Mouse (Mus musculus) embryonic stem cell, embryonic (primary cell): ENCODE results near the gene Tmco4.

Experiments
- CTCF ChIA-PET, 4 experiments: fragments of 300-600 bp in 2 of 4; fragments of 350-600 bp in 2 of 4; sonication (Branson Sonifier 250); formaldehyde crosslinking; loops; one replicate each; lab custom pipeline; 2022; ENCODE audit warnings: inconsistent platforms in 2 of 4; lab: Charles Lee
- POLR2A ChIA-PET, 4 experiments: fragments of 300-600 bp in 2 of 4; fragments of 350-600 bp in 2 of 4; sonication (Branson Sonifier 250); formaldehyde crosslinking; loops; one replicate each; lab custom pipeline; 2022; ENCODE audit warnings: antibody characterized with exemption in 4 of 4, inconsistent platforms in 1 of 4; lab: Charles Lee

Tmco4 gene

GRCm38 (mm10) chr4:139082790-139083564, 110.3 kb downstream of the Tmco4 start:
- CTCF ChIA-PET, result interaction anchor here in 2 of 4 experiments (0.5 to 1.4 kb wide), 4 partner anchors 8 to 351 kb away, joined by 3 to 5 read pairs (median 3); no protein-coding TSS in a partner anchor
- POLR2A ChIA-PET, result interaction anchor here in 2 of 4 experiments (0.9 to 1.0 kb wide), 4 partner anchors 10 to 82 kb away, joined by 3 to 5 read pairs (median 3); partner anchors contain the start of genes Minos1 (in 1 of the 2) and Nbl1 (in 1 of the 2)

- CTCF ChIA-PET, result interaction anchor here (0.5 to 2.1 kb wide), 9 partner anchors 18 to 245 kb away, joined by 3 to 7 read pairs (median 3); no protein-coding TSS in a partner anchor
- POLR2A ChIA-PET, result interaction anchor here in 1 of 4 experiments (0.5 kb wide), 1 partner anchor 66 kb away, joined by 9 read pairs; no protein-coding TSS in a partner anchor
These were observed 112.6 kb downstream of the Tmco4 start for GRCm38 (mm10) chr4:139085337-139085736.

GRCm38 (mm10) chr4:139086037-139086436, 113.3 kb downstream of the Tmco4 start:
- ChIA-PET POLR2A (no interaction called here), CTCF (interaction anchor here in 3 of 4 experiments (0.6 to 2.1 kb wide), 10 partner anchors 8 to 251 kb away, joined by 3 to 7 read pairs (median 3); no protein-coding TSS in a partner anchor)

GRCm38 (mm10) chr4:139086984-139087383, 114.3 kb downstream of the Tmco4 start:
- ChIA-PET CTCF (interaction anchor here in 2 of 4 experiments (1.2 to 2.1 kb wide), 4 partner anchors 9 to 250 kb away, joined by 3 to 7 read pairs (median 4); no protein-coding TSS in a partner anchor), POLR2A (interaction anchor here in 1 of 4 experiments (0.6 kb wide), 1 partner anchor 36 kb away, joined by 3 read pairs; no protein-coding TSS in a partner anchor)

- ChIA-PET POLR2A (interaction anchor here in 1 of 4 experiments (0.6 kb wide), 1 partner anchor 520 kb away, joined by 3 read pairs; no protein-coding TSS in a partner anchor), CTCF (interaction anchor here in 3 of 4 experiments (0.6 to 2.0 kb wide), 6 partner anchors 26 to 1237 kb away, joined by 3 to 5 read pairs (median 4); no protein-coding TSS in a partner anchor)
These were observed 116.4 kb downstream of the Tmco4 start for GRCm38 (mm10) chr4:139088982-139089671.

GRCm38 (mm10) chr4:139090303-139090940, 117.7 kb downstream of the Tmco4 start:
- ChIA-PET CTCF (interaction anchor here in 2 of 4 experiments (0.6 to 2.0 kb wide), 10 partner anchors 8 to 247 kb away, joined by 3 to 5 read pairs (median 3); no protein-coding TSS in a partner anchor), POLR2A (interaction anchor here in 2 of 4 experiments (0.9 to 3.3 kb wide), 9 partner anchors 9 to 247 kb away, joined by 3 to 19 read pairs (median 3); no protein-coding TSS in a partner anchor)

GRCm38 (mm10) chr4:139091066-139091465, 118.4 kb downstream of the Tmco4 start:
- CTCF ChIA-PET, result interaction anchor here in 2 of 4 experiments (0.6 to 1.7 kb wide), 13 partner anchors 9 to 246 kb away, joined by 3 to 5 read pairs (median 3); no protein-coding TSS in a partner anchor
- POLR2A ChIA-PET, result interaction anchor here in 2 of 4 experiments (0.9 to 3.3 kb wide), 12 partner anchors 10 to 289 kb away, joined by 3 to 19 read pairs (median 3); partner anchors contain the start of genes Akr7a5 (in 1 of the 2), Minos1 (in 1 of the 2) and Pqlc2 (in 1 of the 2)

- POLR2A ChIA-PET, result interaction anchor here in 3 of 4 experiments (0.6 to 3.3 kb wide), 17 partner anchors 9 to 1546 kb away, joined by 3 to 19 read pairs (median 4); partner anchors contain the start of genes Minos1 (in 2 of the 3), Akr7a5 (in 1 of the 3) and Pqlc2 (in 1 of the 3)
- CTCF ChIA-PET, result interaction anchor here in 3 of 4 experiments (0.5 to 2.7 kb wide), 16 partner anchors 9 to 343 kb away, joined by 3 to 9 read pairs (median 3); no protein-coding TSS in a partner anchor
These were observed 119.0 kb downstream of the Tmco4 start for GRCm38 (mm10) chr4:139091478-139092355.

- CTCF ChIA-PET, result interaction anchor here (0.5 to 2.7 kb wide), 16 partner anchors 8 to 1105 kb away, joined by 3 to 9 read pairs (median 3); no protein-coding TSS in a partner anchor
- POLR2A ChIA-PET, result interaction anchor here (0.6 to 3.3 kb wide), 15 partner anchors 8 to 766 kb away, joined by 3 to 19 read pairs (median 4); partner anchors contain the start of genes Akr7a5 (in 1 of the 4), Minos1 (in 1 of the 4) and Pqlc2 (in 1 of the 4)
These were observed 119.9 kb downstream of the Tmco4 start, which contains the start of gene Nbl1 for GRCm38 (mm10) chr4:139092356-139093195. Gene Nbl1 (minus strand): TSS chr4:139092993.

- CTCF ChIA-PET, result interaction anchor here in 3 of 4 experiments (0.6 to 2.7 kb wide), 8 partner anchors 8 to 1105 kb away, joined by 3 to 9 read pairs (median 4); no protein-coding TSS in a partner anchor
- POLR2A ChIA-PET, result interaction anchor here in 3 of 4 experiments (0.7 to 3.3 kb wide), 7 partner anchors 8 to 765 kb away, joined by 3 to 19 read pairs (median 4); partner anchors contain the start of gene Minos1 (in 1 of the 3)
These were observed 120.5 kb downstream of the Tmco4 start for GRCm38 (mm10) chr4:139093196-139093530.

- ChIA-PET CTCF (interaction anchor here in 2 of 4 experiments (0.8 to 1.1 kb wide), 3 partner anchors 20 to 215 kb away, joined by 3 to 4 read pairs (median 3); partner anchors contain the start of genes Akr7a5 (in 1 of the 2) and Pqlc2 (in 1 of the 2)), POLR2A (interaction anchor here in 1 of 4 experiments (1.6 kb wide), 1 partner anchor 21 kb away, joined by 7 read pairs; no protein-coding TSS in a partner anchor)
These were observed 122.7 kb downstream of the Tmco4 start for GRCm38 (mm10) chr4:139095406-139095805.

GRCm38 (mm10) chr4:139096201-139096600, 123.5 kb downstream of the Tmco4 start:
- ChIA-PET POLR2A (no interaction called here), CTCF (no interaction called here)

GRCm38 (mm10) chr4:139100326-139100725, 127.6 kb downstream of the Tmco4 start:
- ChIA-PET POLR2A (interaction anchor here in 3 of 4 experiments (0.9 to 3.6 kb wide), 10 partner anchors 8 to 151 kb away, joined by 3 to 19 read pairs (median 4); partner anchors contain the start of genes Nbl1 (in 2 of the 3) and Minos1 (in 1 of the 3)), CTCF (interaction anchor here in 3 of 4 experiments (0.9 to 1.4 kb wide), 4 partner anchors 8 to 230 kb away, joined by 3 to 4 read pairs (median 4); partner anchors contain the start of gene Nbl1 (in 1 of the 3))

- ChIA-PET CTCF (interaction anchor here (0.6 to 1.4 kb wide), 9 partner anchors 8 to 235 kb away, joined by 3 to 4 read pairs (median 3); partner anchors contain the start of gene Nbl1 (in 1 of the 4)), POLR2A (interaction anchor here in 3 of 4 experiments (0.7 to 3.6 kb wide), 10 partner anchors 9 to 160 kb away, joined by 3 to 19 read pairs (median 4); partner anchors contain the start of genes Nbl1 (in 2 of the 3) and Minos1 (in 1 of the 3))
These were observed 128.9 kb downstream of the Tmco4 start for GRCm38 (mm10) chr4:139101546-139101945.
